Mouse (Mus musculus) fibroblast of lung, adult 2 months (primary cell): ENCODE measurements at regions not wholly inside any gene's neighbourhood (a gene's known extent, or its start where the extent isn't known, plus 50 kb on each side); places are given as distances from the start of the nearest gene placed in this dataset.
"Not testable (repeated sequence)": the region's sequence is repeated elsewhere in the genome, so short reads cannot be mapped to it uniquely, and the experiment has no call there.

Experiments used
- DNase-seq: peaks from one replicate; pipeline ENCODE4 v3.0.0-alpha.2; 2011; ENCODE audit warnings: low read depth

DNA sequence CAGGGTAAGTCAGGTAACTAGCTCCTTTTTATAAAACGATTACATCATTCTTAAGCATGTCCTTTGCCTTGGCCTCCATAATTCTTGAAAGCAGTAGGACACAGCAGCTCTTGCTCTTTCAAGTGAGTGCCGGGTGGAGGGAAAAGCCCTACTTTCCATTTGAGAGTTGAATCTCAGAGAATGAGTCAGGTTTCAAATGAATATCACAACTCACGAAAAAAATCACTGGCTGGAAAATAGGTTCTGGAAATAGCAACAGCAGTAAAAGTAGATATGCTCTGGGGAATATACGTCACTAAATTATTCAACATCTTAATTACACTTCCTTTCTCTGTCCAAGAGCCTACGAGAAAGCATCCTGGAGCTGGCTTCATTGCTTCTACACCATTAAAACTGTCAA, 250.5 kb downstream of the Kcnc2 start:
- DNase-seq = no peak

DNA sequence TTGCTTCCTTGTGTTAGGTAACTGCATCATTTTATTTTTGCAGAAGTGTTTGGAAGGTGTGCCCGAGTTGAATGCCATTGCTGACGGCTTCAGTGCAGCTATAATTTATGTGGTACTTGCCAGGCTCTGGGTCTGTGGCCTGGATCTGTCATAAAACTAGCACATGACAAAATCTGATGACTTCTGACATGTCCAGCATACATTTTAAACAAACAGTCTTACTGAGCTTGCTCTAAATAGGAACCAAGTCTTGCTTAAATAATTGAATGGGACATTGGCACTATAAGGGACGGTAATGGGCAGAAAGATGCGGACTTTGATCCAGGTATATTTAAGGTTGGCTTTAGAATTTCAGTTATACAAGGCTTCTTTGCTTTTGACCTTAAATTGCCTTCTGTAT, 272.1 kb downstream of the Kcnc2 start:
- DNase-seq = no peak

DNA sequence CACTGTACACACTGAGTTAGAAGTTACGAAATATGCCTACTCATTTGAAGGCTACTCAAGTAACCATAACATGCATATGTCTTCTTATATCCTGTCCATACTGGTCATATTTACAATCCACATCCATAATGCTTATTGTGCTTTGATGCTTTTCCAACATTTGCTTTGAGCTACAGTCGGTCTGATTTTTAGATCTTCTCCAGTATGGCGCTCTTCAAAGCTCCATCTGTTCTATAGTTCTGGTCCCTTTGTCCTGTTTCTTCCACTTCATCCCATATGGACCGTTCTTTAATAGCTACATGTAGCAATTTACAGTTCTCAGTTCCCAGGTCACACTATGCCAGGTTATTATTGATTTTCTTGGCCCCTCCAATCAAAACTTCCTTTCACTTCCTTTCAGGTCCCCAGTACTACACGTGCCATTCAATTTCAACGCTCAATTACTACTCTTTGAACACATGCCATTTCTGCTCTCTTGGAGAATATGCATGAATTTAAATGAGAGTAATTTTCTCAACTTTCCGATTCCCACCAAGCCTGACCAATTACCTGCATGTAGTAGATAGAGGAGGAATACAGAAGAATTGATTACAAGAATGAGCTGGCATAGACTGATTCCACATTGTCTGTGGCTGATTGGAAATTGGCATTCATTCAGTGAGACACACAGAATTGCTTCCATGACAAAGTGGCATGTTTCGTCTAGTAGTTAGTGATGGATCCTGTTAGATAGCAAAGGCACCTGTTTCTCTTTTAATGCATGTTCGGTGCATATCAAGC, 301.0 kb downstream of the Kcnc2 start:
- no peak for DNase-seq

DNA sequence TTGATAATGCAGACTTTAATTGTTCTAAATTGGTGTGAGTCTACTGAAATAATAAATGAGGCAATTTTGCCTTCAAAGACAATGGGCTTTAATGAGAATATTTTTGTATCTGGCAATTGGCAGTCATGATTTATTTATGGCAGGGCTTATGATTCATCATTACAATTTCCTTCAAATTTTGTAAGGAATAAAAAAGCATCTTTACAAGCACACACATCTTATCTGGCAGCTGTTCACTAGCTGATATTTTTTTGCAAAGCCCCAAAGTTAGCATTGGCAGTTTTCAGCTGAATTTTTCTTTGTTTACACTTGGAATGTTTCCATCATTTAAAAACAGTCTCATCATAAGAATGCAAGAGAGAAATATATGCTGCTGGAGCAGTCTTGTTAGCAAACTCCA, 301.6 kb downstream of the Kcnc2 start:
- no peak for DNase-seq

DNA sequence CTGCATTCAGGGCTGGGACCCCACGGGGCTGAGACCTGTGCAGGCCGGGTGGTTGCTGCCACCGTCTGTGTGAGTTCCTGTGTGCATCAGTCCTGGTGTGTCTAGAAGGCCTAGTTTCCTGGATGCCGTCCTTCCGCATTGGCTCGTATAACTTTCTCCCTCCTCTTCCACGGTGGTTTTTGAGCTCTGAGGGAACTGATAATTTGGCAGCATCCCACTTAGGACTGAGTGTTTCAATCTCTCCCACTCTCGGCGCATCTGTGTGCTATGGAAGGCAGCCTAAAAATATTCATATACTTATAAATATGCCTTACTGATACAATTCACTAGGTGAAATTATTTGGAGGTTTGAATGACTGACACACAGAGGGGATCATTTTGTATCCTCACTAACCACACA, 314.0 kb downstream of the Kcnc2 start:
- no peak for DNase-seq

DNA sequence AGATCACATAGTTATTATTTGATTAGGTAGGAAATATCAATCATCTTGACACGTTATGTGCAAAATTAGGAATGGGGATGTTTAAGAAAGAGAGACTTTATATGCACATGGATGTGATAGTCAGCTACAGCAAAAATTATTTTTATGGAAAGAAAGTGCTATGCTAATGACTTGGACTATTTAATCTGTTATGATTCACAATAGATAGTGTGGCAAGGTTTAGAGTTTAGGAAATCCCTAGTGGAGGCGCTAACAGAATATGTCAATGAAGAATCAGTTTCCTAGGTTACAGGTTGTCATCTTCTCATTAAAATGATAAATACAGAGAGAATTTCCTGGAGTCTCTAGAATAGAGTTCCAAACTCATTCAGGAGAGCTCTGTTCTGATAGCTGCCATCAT, 323.4 kb downstream of the Kcnc2 start:
- DNase-seq = no peak

DNA sequence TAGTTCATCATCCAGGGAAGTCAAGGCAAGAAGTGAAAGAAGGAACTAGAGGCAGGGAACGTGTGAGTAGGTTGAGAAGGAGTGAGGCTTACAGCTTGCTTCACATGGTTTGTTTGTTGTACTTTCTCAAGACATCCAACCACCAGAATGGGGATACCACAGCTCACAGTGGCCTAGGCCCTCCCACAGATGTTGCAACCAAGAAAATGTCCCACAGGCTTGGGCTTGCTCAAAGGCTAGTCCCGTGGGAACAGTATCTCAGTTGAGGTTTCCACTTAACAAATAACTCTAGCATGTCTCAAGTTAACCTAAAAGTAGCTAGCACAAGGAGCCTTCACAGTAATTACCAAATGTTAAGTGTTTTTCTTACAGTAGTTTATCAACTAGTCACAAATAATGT, 323.2 kb downstream of the Atxn7l3b start:
- peak; percentile 2 for DNase-seq

DNA sequence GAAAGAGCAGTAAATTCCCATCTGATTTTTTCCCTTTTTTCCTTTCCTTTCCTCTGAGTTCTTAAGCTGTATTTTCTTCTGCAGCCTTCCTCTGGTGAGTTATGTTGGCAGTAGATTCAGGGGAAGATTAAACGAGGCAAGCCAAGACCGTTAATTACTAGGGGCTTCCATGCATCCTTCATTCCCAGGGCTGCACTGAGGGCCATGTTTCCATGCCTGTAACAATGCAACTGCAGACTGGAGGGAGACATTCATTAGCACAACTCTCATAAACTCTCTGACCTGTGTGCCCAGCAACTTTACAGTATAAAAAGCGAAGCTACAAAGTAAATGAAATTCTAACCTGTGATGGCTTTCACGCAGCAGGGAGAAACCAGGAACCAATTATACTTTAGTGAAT, 321.2 kb downstream of the Atxn7l3b start:
- no peak for DNase-seq

DNA sequence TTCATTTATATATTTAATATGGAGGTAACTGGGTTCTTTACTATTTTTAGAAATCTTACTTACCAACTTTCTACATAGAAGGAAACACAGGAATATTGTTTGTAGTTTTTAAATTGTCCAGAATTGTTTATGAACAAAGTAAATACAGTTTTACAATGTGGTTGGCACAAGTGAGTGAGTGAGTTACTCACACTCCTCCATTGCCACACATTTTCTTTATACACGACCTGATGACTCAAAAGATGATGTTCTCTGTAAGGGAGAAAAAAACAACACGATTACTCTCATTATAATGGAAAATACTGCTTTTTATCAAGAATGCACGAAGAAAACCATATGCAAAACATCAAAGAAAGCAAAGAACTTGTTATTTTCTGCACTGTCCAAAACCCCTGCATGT, 317.1 kb downstream of the Atxn7l3b start:
- DNase-seq = no peak

DNA sequence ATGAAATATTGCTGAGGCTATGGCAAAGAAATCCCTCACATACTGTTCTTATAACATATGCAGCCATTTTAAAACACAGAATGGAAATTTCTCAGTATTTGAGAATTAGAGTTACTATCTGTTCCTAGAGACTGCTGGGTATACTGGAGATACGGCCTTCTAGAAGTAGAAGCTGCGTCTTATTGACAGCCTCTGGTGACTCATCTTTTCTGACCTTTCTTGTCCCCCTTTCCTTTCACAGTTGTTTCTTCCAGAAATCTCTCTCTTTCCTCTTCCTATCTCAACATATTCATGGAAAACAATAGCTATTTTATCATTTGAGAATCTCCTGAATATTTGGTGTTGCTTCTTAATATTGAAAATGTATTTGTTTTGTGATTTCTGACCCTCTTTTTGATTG, 315.1 kb downstream of the Atxn7l3b start:
- DNase-seq = no peak

DNA sequence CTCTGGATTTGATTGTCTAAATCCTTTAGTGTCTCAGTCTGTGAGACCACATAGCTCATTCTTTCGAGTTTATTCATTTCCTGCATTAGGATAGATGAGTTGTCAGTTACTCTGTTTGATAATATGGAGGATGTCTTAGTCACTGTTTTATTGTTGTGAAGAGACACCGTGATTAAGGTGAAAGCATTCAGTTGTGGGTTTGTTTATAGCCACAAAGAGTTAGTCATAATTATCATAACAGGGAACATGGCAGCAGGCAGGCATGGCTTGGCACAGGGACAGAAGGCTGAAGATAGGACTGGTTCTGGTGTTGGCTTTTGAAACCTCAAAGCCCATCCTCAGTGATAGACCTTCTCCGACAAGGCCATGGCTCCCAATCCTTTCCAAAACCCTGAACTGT, 314.6 kb downstream of the Atxn7l3b start:
- no peak for DNase-seq

DNA sequence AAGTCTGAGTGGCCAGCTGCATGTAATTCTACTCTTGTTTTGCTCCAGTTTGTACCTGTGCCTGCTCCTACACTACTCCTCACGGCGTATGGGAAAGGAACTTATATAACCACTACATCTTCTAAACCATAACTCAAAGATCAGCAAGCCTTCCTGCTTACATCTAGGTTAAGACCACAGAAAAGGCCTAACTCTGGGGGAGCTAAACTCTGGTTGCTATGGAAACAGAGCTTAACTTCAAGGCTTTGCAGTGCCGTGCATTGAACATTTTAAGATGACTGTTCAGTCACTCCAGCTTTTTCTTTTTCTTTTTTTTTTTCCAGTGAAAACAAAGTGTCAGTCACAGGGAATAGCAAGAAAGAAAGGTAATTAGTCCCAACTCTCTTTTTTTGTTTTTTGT, 309.1 kb downstream of the Atxn7l3b start:
- no peak for DNase-seq

DNA sequence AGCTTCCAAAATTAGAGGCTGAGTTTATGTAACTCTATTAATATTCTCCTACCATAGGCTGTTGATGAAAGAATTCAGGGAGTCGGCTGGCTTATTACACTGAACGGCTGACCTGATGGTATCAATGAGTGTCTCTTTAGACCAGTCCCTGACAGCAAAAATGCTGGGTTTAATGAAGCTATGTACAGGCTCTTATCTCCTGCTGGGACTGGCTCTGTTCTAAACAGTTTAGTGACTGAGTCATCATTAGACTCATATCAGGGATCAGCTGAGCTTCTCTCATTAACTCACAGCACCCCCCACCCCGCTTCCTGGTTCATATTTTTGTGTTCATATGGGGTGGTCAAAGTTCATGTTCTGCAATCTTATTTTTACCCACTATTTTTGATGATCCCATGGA, 299.0 kb downstream of the Atxn7l3b start:
- DNase-seq = no peak

DNA sequence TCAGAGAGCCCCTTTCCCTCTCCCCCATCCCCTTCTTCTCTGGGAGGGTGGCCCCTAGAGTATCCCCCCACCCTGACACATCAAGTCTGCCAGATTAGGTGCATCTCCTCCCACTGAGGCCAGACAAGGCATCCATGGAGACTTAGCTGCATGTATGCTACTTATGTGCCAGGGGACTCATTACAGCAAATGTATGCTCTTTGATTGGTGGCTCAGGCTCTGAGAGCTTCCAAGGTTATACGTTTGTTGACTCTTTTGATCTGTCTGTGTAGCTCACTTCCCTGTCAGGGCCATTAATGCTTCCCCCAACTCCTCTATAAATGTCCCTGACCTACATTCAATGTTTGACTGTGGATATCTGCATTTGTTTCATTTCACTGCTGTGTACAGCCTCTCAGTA, 293.6 kb downstream of the Atxn7l3b start:
- no peak for DNase-seq

DNA sequence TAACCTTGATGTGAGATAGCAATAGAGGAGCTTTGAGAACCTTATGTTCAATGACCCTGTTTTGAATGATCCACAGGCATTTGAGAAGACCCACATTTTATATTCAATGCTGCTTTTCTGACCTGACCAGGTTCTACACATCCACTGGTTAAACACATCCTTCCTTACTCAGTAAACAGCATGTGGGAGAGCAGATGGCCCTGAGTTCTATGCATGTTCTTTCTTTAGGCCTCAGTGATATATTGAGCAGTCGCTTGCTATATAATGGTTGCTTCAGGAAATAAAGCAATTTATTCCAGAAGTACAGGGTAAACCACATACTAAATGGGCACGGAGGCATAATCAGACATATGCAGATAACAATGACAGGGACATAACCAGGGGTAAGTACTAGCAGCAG, 292.2 kb downstream of the Atxn7l3b start:
- no peak for DNase-seq

DNA sequence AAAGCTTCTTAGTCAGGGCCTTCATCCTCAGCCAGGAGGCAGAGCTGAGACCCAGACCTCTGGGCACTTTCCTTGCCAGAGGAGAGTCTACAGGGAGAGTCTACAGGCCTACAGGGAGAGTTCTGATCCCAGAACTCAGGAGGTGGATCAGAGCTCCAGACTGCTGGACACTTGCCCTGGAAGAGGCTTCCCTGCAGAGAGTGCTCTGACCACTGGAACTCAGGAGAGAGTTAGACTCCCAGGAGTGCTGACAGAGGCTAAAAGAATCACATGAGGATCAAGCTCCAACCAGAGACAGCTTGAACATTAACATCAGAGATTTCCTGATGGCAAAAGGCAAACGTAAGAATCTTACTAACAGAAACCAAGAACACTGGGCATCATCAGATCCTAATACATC, 288.2 kb downstream of the Atxn7l3b start:
- DNase-seq = not testable (repeated sequence)

DNA sequence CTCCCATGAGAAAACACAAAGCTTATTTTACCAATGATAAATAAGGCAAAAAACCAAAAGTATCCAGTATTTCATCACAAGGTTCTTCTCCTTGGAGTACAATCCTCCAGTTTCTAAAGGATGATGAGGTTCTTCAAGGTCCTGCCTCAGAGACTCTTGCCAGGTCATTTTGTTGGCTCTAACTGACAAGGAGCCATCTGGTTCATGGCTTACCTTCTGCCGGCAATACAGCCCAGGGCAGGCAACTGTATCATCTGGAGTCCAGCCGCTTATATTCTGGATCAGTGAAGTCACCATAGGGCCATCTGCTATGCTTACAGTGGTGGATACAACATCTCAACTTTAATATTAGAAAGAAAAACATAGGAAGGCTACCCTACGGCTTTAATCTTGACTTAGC, 279.8 kb downstream of the Atxn7l3b start:
- no peak for DNase-seq
